Mouse (Mus musculus) small intestine, adult 2 months (tissue): Measurements from ENCODE around the gene Soat2. TPM values are rescaled to one million over a fixed set of nuclear protein-coding genes. Genes with fewer than 3 reads are reported as not detected.
A peak's percentile ranks its signal among the peaks of the same experiment; 100 is the strongest.

Source experiments
- H3K27ac ChIP-seq: fragments of 200-500 bp; 2 replicates; pipeline ENCODE4 v1.5.1; 2012; ENCODE audit warnings: low read depth, low read length, control low read depth, inconsistent platforms; ENCODE audit not compliant: insufficient read depth
- H3K27me3 ChIP-seq: fragments of 200-500 bp; 2 replicates; pipeline ENCODE4 v1.6.1; 2012; ENCODE audit warnings: mild to moderate bottlenecking, moderate library complexity, low read length, inconsistent platforms; ENCODE audit not compliant: control insufficient read depth, insufficient read depth
- H3K36me3 ChIP-seq: fragments of 200-500 bp; 2 replicates; pipeline ENCODE4 v1.6.1; 2012; ENCODE audit warnings: mild to moderate bottlenecking, low read length, control low read depth, inconsistent platforms; ENCODE audit not compliant: control insufficient read depth, insufficient read depth
- H3K4me1 ChIP-seq: fragments of 200-500 bp; 2 replicates; pipeline ENCODE4 v1.6.1; 2012; ENCODE audit warnings: low read length, inconsistent platforms, mixed read lengths; ENCODE audit not compliant: control insufficient read depth, insufficient read depth, insufficient read length
- H3K4me3 ChIP-seq: fragments of 200-500 bp; 2 replicates; pipeline ENCODE4 v1.5.1; 2012; ENCODE audit warnings: low read depth, mild to moderate bottlenecking, control low read depth, inconsistent platforms, low read length, moderate library complexity
- CTCF ChIP-seq: fragments of 200-500 bp; IDR thresholded peaks from 2 replicates; pipeline ENCODE4 v1.5.1; 2012; ENCODE audit warnings: low read depth, mild to moderate bottlenecking, control low read depth, inconsistent platforms, low read length, moderate library complexity, mixed read lengths; ENCODE audit not compliant: insufficient replicate concordance, insufficient read length; ENCODE audit errors: extremely low read depth
- POLR2A ChIP-seq: fragments of 200-500 bp; IDR thresholded peaks from 2 replicates; pipeline ENCODE4 v1.6.1; 2012; ENCODE audit warnings: low read depth, mild to moderate bottlenecking, control low read depth, inconsistent platforms, low read length, moderate library complexity
- WGBS: fragments of 180-500 bp; shearing (Covaris S2); methylation state at CpG from one replicate; pipeline ENCODE4 v1.1.7; 2018; 5-methylcytosine and 5-hydroxymethylcytosine counted together
- polyA plus RNA-seq: library from polyadenylated mRNA; depleted of rRNA; stranded (reverse); fragments of >200 nt; gene quantifications from 2 replicates; pipeline ENCODE4 v1.2.3, GENCODE M21; 2012

The Soat2 gene
- polyA plus RNA-seq, 1 experiment, result 454 TPM

DNA sequence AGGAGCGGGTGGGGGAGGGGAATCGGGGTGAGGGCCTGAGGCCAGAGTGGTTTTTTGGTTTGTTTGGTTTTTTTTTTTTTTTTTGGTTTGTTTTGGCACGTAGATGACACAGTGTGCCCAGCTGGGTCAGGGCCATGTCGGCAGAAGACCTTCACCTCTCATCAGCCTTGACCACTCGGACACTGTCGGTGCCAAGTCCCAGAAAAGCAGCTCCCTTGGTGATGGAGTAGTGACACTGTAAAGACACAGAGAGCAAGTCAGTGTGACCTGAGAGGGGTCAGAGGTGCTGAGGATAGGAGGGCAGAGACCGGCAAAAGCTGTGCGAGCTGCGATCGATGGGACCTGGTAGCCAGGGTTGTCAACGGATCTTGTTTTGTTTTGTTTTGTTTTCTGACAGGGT, 35.9 kb downstream of the Soat2 start:
- 89% methylated on average over 11 of the region's 11 CpGs for WGBS
- H3K27ac ChIP-seq, result no peak overlapping the region
- H3K36me3 ChIP-seq, result no peaks in the 10 kb centered on the region; the same call in 1 of the 2 replicates
- H3K4me1 ChIP-seq, result peaks cover 7% of the 10 kb centered on the region; the same call in 1 of the 2 replicates
- H3K4me3 ChIP-seq, result no peak overlapping the region
- TF ChIP-seq POLR2A (no peak), CTCF (no peak)
- H3K27me3 ChIP-seq, result no peaks in the 10 kb centered on the region

DNA sequence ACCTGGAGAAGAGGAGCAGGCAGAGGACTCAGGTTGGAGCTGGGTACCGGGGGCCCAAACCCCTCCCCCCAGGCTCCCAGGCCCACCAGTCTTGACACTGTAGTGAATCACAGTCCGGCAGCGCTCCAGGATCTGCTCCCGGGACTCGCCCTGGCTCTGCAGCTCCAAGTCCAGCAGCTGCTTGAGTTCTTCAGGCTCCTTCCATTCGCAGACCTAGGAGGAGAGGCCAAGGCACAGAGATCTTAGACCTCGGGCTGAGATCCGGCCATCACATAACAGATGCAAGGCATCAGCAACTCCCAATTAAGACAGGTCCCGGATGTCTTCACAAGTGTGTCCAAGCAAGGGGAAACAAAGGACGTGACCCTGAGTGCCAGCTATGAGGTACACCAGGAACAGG, 37.8 kb downstream of the Soat2 start:
- Histone ChIP-seq H3K4me1 (peaks cover 10% of the 10 kb centered on the region), H3K36me3 (no peaks in the 10 kb centered on the region; the same call in 1 of the 2 replicates), H3K4me3 (no peak overlapping the region), H3K27me3 (no peaks in the 10 kb centered on the region), H3K27ac (no peak overlapping the region)
- WGBS, result 44% methylated on average over 10 of the region's 10 CpGs
- TF ChIP-seq CTCF (no peak), POLR2A (no peak)

- no peak for TF ChIP-seq POLR2A
- TF ChIP-seq CTCF, result no peak
- Histone ChIP-seq H3K27ac (no peak overlapping the region), H3K36me3 (no peaks in the 10 kb centered on the region; the same call in 1 of the 2 replicates), H3K4me1 (peaks cover 10% of the 10 kb centered on the region), H3K4me3 (peak overlapping the region; percentile 2), H3K27me3 (no peaks in the 10 kb centered on the region)
- 22% methylated on average over 6 of the region's 6 CpGs for WGBS
These were observed 38.6 kb downstream of the Soat2 start for GRCm38 (mm10) chr15:102188883-102189282.

- H3K4me1 ChIP-seq, result peaks cover 10% of the 10 kb centered on the region
- TF ChIP-seq POLR2A, result no peak
- no peak for TF ChIP-seq CTCF
- no peaks in the 10 kb centered on the region for H3K27me3 ChIP-seq
- no peak overlapping the region for H3K4me3 ChIP-seq
- no peaks in the 10 kb centered on the region; the same call in 1 of the 2 replicates for H3K36me3 ChIP-seq
- WGBS, result 38% methylated on average over 7 of the region's 7 CpGs
- no peak overlapping the region for H3K27ac ChIP-seq
These were observed 41.4 kb downstream of the Soat2 start for GRCm38 (mm10) chr15:102191699-102192098.

- 59% methylated on average over 7 of the region's 7 CpGs for WGBS
- Histone ChIP-seq H3K27ac (no peak overlapping the region), H3K4me1 (peaks cover 10% of the 10 kb centered on the region), H3K4me3 (no peak overlapping the region), H3K36me3 (no peaks in the 10 kb centered on the region; the same call in 1 of the 2 replicates), H3K27me3 (no peaks in the 10 kb centered on the region)
- TF ChIP-seq CTCF, result no peak
- TF ChIP-seq POLR2A, result no peak
These were observed 42.0 kb downstream of the Soat2 start for GRCm38 (mm10) chr15:102192271-102192812.

DNA sequence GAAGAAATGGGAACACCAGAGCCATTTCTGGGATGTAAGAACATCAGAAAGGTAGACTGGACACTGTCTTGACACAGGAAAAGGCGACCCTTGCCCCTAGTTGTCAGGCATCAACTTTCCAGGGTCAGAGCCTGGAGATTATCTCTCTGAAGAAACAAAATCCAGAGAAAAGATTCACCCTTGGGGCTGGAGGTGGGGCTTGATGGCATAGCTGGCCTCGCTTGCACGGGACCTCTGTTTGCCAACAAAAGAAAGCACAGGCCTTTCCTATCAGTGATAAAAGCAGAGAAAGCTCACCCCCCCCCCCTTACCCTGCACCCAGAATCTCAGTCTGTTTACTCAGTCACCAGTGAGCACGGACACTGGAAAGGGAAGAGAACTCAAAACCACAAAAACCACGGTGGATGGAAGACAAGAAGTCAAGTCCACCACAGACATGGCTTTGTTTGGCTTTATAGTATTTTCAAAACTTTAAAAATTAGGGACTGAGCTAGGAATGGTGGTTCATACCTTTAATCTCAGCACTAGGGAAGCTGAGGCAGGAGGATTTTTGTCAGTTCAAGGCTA, 42.6 kb downstream of the Soat2 start:
- 43% methylated on average over 5 of the region's 5 CpGs for WGBS
- TF ChIP-seq POLR2A (no peak), CTCF (no peak)
- H3K36me3 ChIP-seq, result no peaks in the 10 kb centered on the region
- no peaks in the 10 kb centered on the region for H3K27me3 ChIP-seq
- no peak overlapping the region for H3K4me3 ChIP-seq
- no peak overlapping the region for H3K27ac ChIP-seq
- peaks cover 10% of the 10 kb centered on the region for H3K4me1 ChIP-seq

- Histone ChIP-seq H3K27ac (no peak overlapping the region), H3K36me3 (no peaks in the 10 kb centered on the region), H3K4me1 (peaks cover 6% of the 10 kb centered on the region), H3K27me3 (no peaks in the 10 kb centered on the region), H3K4me3 (no peak overlapping the region)
- 86% methylated on average over 4 of the region's 4 CpGs for WGBS
- TF ChIP-seq CTCF (no peak), POLR2A (no peak)
These were observed 43.3 kb downstream of the Soat2 start for GRCm38 (mm10) chr15:102193652-102194051.

GRCm38 (mm10) chr15:102194439-102194838, 44.1 kb downstream of the Soat2 start:
- no peak for TF ChIP-seq CTCF
- Histone ChIP-seq H3K4me3 (no peak overlapping the region), H3K27ac (no peak overlapping the region), H3K27me3 (no peaks in the 10 kb centered on the region), H3K4me1 (peaks cover 4% of the 10 kb centered on the region), H3K36me3 (no peaks in the 10 kb centered on the region)
- WGBS, result 62% methylated on average over 4 of the region's 4 CpGs
